Mouse (Mus musculus): ENCODE data around the gene Wdr66. TPM values are rescaled to one million over a fixed set of nuclear protein-coding genes. Genes with fewer than 3 reads are reported as not detected.
A peak's percentile ranks its signal among the peaks of the same experiment; 100 is the strongest.

Wdr66 gene
- polyA plus RNA-seq, 1 experiment, result 1.2 TPM

GRCm38 (mm10) chr5:123368869-123369488 lies 117.1 kb downstream of the Wdr66 start:
- Histone ChIP-seq H3K27ac (ENCODE audit: control insufficient read depth, insufficient read depth, low read depth, low read length, poor library complexity) (no peak overlapping the region), H3K4me1 (ENCODE audit: control insufficient read depth, insufficient read depth, low read length) (no peaks in the 10 kb centered on the region), H3K4me3 (replicated peaks; ENCODE audit: control insufficient read depth, low read depth, low read length) (no peak overlapping the region)
- TF ChIP-seq POLR2A (IDR thresholded peaks at IDR 0.05; ENCODE audit: borderline replicate concordance, control insufficient read depth, low read depth, low read length), result no peak
- TF ChIP-seq CTCF (IDR thresholded peaks at IDR 0.05; ENCODE audit: control insufficient read depth, insufficient read depth, low read length), result peak; percentile 94
- WGBS, result 76% methylated on average over 13 of the region's 13 CpGs

- no peak overlapping the region for H3K4me3 ChIP-seq (replicated peaks; ENCODE audit: control insufficient read depth, low read depth, low read length)
- TF ChIP-seq CTCF (IDR thresholded peaks at IDR 0.05; ENCODE audit: control insufficient read depth, insufficient read depth, low read length), result no peak
- TF ChIP-seq POLR2A (IDR thresholded peaks at IDR 0.05; ENCODE audit: borderline replicate concordance, control insufficient read depth, low read depth, low read length), result no peak
- H3K27ac ChIP-seq (ENCODE audit: control insufficient read depth, insufficient read depth, low read depth, low read length, poor library complexity), result no peak overlapping the region
- 86% methylated on average over 5 of the region's 5 CpGs for WGBS
- H3K4me1 ChIP-seq (ENCODE audit: control insufficient read depth, insufficient read depth, low read length), result no peaks in the 10 kb centered on the region
These were observed 118.1 kb downstream of the Wdr66 start for GRCm38 (mm10) chr5:123370049-123370448.

GRCm38 (mm10) chr5:123375262-123375661 lies 123.4 kb downstream of the Wdr66 start:
- TF ChIP-seq POLR2A (IDR thresholded peaks at IDR 0.05; ENCODE audit: borderline replicate concordance, control insufficient read depth, low read depth, low read length) (no peak), CTCF (IDR thresholded peaks at IDR 0.05; ENCODE audit: control insufficient read depth, insufficient read depth, low read length) (no peak)
- Histone ChIP-seq H3K4me1 (ENCODE audit: control insufficient read depth, insufficient read depth, low read length) (peaks cover 3% of the 10 kb centered on the region), H3K27ac (ENCODE audit: control insufficient read depth, insufficient read depth, low read depth, low read length, poor library complexity) (no peak overlapping the region; the same call in 1 of the 2 replicates), H3K4me3 (replicated peaks; ENCODE audit: control insufficient read depth, low read depth, low read length) (no peak overlapping the region)
- WGBS, result 88% methylated on average over 10 of the region's 10 CpGs

- Histone ChIP-seq H3K27ac (ENCODE audit: control insufficient read depth, insufficient read depth, low read depth, low read length, poor library complexity) (no peak overlapping the region), H3K4me3 (replicated peaks; ENCODE audit: control insufficient read depth, low read depth, low read length) (no peak overlapping the region), H3K4me1 (ENCODE audit: control insufficient read depth, insufficient read depth, low read length) (peaks cover 3% of the 10 kb centered on the region)
- WGBS, result 70% methylated on average over 6 of the region's 6 CpGs
- no peak for TF ChIP-seq CTCF (IDR thresholded peaks at IDR 0.05; ENCODE audit: control insufficient read depth, insufficient read depth, low read length)
- no peak for TF ChIP-seq POLR2A (IDR thresholded peaks at IDR 0.05; ENCODE audit: borderline replicate concordance, control insufficient read depth, low read depth, low read length)
These were observed 124.0 kb downstream of the Wdr66 start for GRCm38 (mm10) chr5:123375793-123376452.

GRCm38 (mm10) chr5:123376569-123376968 lies 124.7 kb downstream of the Wdr66 start:
- peaks cover 3% of the 10 kb centered on the region for H3K4me1 ChIP-seq (ENCODE audit: control insufficient read depth, insufficient read depth, low read length)
- H3K27ac ChIP-seq (ENCODE audit: control insufficient read depth, insufficient read depth, low read depth, low read length, poor library complexity), result no peak overlapping the region
- WGBS, result 2% methylated on average over 10 of the region's 10 CpGs
- no peak for TF ChIP-seq CTCF (IDR thresholded peaks at IDR 0.05; ENCODE audit: control insufficient read depth, insufficient read depth, low read length)
- no peak for TF ChIP-seq POLR2A (IDR thresholded peaks at IDR 0.05; ENCODE audit: borderline replicate concordance, control insufficient read depth, low read depth, low read length)
- no peak overlapping the region for H3K4me3 ChIP-seq (replicated peaks; ENCODE audit: control insufficient read depth, low read depth, low read length)

Other genes starting within 250 kb of the Wdr66 start
- 18.0 and 30.8 TPM in 2 replicates for gene Orai1, start 237.0 kb upstream of the Wdr66 start, polyA plus RNA-seq (2011; ENCODE audit: insufficient read depth, insufficient read length, low replicate concordance, missing spikeins)
- 5.3 TPM in 1 of 2 replicates, not detected in the other for gene Morn3, start 205.1 kb upstream of the Wdr66 start, polyA plus RNA-seq (2011; ENCODE audit: insufficient read depth, insufficient read length, low replicate concordance, missing spikeins)
- gene Tmem120b, start 183.7 kb upstream of the Wdr66 start, polyA plus RNA-seq (2011; ENCODE audit: insufficient read depth, insufficient read length, low replicate concordance, missing spikeins), result 33.5 and 38.8 TPM in 2 replicates
- 4.0 and 7.2 TPM in 2 replicates for gene Rhof, start 119.4 kb upstream of the Wdr66 start, polyA plus RNA-seq (2011; ENCODE audit: insufficient read depth, insufficient read length, low replicate concordance, missing spikeins)
- 27.7 and 34.2 TPM in 2 replicates for gene Setd1b, start 109.9 kb upstream of the Wdr66 start, polyA plus RNA-seq (2011; ENCODE audit: insufficient read depth, insufficient read length, low replicate concordance, missing spikeins)
- gene Psmd9, start 82.7 kb upstream of the Wdr66 start, polyA plus RNA-seq (2011; ENCODE audit: insufficient read depth, insufficient read length, low replicate concordance, missing spikeins), result 70.7 and 83.3 TPM in 2 replicates
- 3.2 and 21.0 TPM in 2 replicates for gene Hpd, start 69.4 kb upstream of the Wdr66 start, polyA plus RNA-seq (2011; ENCODE audit: insufficient read depth, insufficient read length, low replicate concordance, missing spikeins)
- 17.5 and 30.6 TPM in 2 replicates for gene Bcl7a, start 91.7 kb downstream of the Wdr66 start, polyA plus RNA-seq (2011; ENCODE audit: insufficient read depth, insufficient read length, low replicate concordance, missing spikeins)
- gene Mlxip, start 142.7 kb downstream of the Wdr66 start, polyA plus RNA-seq (2011; ENCODE audit: insufficient read depth, insufficient read length, low replicate concordance, missing spikeins), result 23.6 and 51.4 TPM in 2 replicates
- not detected in 2 replicates for gene Lrrc43, start 237.2 kb downstream of the Wdr66 start, polyA plus RNA-seq (2011; ENCODE audit: insufficient read depth, insufficient read length, low replicate concordance, missing spikeins)
- 1.8 TPM in 1 of 2 replicates, not detected in the other for gene Il31, start 237.4 kb downstream of the Wdr66 start, polyA plus RNA-seq (2011; ENCODE audit: insufficient read depth, insufficient read length, low replicate concordance, missing spikeins)

All from bone marrow, adult 2 months (tissue).